Mouse (Mus musculus): ENCODE measurements around the gene Cct8l1.
A peak's percentile ranks its signal among the peaks of the same experiment; 100 is the strongest.

Cct8l1 gene

DNA sequence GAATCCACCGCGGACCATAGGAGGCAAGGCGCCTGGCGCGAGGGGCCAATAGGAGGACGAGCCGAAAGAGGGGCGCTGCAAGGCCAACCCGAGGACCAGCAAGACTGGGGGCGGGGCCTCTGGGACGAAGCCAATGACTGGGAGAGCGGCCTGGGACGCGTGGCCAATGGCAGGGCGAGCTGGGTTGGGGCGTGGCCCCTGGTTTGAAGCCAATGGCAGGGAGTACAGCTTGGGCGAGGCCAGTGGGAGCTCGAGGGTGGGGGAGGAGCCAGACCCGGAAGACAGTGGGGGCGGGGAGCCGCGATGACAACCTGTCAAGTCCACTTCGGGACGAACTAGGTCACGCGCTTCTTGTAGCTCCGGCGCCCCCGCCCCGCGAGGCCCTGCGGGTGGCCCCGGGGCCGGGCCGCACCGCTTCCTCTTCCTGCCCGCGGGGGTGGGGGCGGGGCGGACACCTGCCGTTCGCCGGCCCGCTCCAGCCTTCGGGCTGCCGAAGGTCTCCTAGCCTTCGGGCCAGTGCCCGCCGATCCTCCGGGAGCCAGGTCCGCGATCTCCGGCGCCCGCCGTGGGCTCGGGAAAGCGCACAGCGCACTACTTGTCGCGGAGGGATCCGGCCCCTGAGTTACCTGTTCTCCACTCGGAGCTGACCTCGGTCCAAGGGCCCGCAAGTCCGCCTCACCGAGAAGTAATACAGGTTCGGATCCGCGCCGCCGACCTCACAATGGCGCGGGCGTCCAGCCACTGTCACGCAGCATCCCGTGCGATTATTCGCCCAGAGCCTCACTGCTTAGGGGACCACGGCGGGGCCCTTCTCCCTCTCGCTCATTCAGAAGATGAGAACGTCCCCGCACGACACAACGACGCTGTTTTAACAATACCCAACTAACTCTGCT lies 13.9 kb downstream of the Cct8l1 start:
- peak; percentile 96 to 100 for DNase-seq (ENCODE audit: low spot score in 2 of 2)

DNA sequence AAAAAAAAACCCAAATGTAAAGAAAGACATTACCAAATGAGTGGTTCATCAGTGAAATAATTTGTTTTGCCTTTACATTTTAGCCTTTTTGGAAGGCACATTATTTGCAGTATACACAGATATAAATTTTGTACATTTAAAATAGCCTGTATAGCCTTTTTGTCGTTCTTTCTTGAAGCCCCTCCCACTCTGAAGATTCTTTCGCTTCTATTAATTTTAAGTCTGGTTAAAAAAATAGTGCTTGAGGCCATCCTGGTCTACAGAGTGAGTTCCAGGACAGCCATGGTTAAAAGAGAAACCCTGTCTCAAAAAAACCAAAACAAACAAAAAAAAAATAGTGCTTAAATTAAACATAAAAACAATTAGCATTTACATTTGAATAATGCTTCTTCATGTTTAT lies 14.8 kb downstream of the Cct8l1 start:
- DNase-seq (ENCODE audit: low spot score in 2 of 2), result no peak

DNA sequence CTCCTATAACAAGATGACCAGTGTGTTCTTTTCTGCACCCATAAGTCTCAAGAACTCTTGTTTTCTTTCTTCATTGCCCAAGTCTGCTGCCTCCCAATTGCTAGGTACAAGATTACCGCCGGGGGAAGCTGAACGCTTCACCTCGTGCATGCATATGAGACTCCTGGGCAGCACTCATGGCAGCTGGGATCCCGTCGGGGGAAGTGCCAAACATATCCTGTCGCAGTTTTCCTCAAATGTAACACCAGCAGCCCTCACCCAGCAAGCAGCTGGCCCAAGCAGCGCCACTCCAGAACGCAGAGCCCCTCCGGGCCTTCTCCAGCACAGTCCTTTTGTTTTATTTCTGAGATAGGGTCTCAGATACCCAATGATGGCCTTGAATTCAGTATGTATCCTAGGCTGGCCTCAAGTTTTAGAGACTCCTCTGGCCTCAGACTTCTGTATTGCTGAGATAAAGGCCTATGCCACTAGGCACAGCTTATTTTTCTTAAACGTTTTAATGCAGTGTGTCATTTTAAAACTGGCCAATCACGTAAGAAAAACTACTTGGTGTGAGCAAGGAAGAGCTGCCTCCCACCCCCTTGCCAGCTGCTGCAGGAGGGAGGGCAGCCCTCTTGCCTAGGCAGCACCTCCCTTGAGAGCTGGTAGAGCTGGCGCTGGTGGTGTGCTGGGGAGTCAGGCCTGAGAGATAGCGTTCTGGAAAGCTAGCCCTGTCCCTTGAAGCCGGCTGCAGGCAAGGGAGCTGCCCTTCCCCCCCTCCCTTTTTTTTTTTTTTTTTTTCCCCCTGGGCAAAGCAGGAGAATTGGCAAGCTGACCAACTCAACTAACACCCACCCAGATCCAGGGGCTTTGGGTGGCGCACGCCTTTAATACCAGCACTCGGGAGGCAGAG lies 16.6 kb downstream of the Cct8l1 start:
- DNase-seq (ENCODE audit: low spot score in 2 of 2), result peak; percentile 26 to 54

DNA sequence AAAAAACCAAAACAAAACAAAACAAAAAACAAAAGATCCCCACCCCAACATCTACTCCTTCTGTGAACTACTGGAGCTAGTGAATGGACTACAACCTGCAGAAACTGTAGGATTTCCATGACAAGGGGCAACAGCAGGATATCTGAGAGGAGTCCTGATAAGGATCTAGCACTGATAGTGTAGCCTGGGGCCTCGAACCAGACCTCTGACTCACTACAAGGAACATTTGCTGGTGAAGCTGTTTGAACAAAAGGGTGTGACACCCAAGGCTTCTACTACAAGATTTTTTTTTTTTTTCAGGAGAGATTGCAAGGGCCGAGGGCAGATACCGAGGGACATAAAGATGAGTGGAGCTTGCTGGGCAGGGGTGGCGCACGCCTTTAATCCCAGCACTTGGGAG lies 17.4 kb downstream of the Cct8l1 start:
- no peak for DNase-seq (ENCODE audit: low spot score in 2 of 2)

DNA sequence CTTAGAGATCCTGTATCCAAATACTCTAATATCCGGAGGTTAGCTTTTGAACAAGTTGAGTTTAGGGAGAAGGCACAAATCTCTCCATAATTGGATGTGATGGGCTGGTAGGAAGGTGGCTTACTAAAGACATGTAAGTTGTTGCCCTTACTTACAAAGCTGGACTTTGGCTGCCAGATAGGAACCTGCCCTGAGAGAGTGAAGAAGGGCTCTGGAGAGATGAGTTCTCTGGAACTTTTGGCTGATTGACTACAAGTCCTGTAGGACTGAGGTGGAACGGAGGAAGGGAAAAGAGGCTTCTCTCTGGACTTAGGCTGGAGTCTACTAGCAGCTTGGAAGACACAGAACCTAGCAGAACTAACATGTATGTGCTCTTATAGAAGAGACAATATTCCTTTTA lies 19.7 kb downstream of the Cct8l1 start:
- DNase-seq (ENCODE audit: low spot score in 2 of 2), result no peak

DNA sequence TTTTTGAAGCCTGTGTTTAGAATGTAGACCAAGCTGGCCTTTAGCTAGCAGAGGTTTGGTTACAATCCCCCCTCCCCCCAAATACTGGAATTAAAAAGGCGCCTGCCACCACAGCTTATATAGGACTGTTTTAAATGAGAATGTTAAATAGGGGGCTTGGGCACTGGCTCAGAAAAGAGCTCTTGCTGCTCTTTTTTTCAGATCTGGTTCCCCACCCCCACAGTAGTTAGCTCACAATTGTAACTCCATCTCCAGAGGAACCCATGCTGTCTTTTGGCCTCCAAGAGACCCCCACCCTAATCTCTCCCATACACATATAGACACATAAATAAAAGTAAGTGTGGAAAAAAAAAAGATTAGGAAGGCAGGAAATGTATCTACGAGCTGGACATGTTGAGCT lies 20.6 kb downstream of the Cct8l1 start:
- no peak for DNase-seq (ENCODE audit: low spot score in 2 of 2)

DNA sequence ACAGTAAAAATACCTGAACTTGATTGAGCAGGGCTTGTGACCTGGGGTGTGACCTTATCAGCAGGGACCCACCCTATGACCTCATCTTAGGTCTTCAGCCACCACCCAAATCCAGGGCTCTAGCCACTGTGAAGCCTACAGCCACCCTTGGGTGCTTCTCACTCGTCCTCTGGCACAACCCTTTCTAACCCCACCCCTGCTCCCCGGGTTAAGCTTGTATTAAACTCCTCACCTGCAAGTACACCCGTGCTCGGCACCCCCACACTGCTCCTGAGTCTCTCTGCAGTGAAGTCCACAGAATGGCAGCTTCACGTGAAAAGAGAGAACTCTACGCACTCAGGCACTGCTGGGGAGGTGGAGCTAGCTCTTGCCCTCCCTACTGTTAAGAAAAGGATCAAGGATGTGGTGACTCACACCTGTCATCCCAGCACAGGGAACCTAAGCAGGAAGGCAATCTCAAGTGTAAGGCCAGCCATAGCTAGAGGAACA lies 21.1 kb downstream of the Cct8l1 start:
- DNase-seq (ENCODE audit: low spot score in 2 of 2), result no peak

DNA sequence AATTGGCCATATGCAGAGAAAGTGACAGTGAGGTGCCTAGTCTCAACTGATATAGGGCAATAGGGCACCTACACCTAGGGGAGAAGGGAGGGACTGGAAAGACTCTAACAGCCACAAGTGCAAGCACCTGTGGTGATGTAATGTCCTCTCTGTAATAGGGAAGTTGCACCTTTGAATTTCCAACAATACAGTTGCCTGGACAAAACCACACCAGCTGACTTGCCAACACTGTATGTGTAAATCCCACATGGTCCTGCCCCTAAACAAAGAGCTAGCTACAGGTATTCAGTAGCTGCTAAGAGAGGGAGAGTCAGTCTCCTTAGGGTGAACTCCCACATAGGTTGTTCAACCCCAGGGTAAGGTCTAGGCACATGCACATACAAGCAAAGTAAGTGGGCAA lies 24.5 kb downstream of the Cct8l1 start:
- DNase-seq (ENCODE audit: low spot score in 2 of 2), result no peak

DNA sequence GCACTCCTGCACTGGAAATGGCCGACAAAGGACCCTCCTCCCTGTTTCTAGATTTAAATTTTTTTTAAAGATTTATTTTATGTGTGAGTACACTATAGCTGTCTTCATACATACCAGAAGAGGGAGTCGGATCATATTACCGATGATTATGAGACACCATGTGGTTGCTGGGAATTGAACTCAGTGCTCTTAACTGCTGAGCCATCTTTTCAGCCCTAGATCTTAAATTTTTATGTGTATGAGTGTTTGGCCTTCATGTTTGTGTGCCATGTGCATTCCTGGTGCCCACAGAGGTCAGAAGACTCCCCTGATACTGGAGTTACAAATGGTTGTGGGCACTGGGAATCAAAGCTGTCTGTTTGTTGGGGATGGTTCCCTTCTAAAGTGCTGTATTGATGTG lies 25.1 kb downstream of the Cct8l1 start:
- no peak for DNase-seq (ENCODE audit: low spot score in 2 of 2)

DNA sequence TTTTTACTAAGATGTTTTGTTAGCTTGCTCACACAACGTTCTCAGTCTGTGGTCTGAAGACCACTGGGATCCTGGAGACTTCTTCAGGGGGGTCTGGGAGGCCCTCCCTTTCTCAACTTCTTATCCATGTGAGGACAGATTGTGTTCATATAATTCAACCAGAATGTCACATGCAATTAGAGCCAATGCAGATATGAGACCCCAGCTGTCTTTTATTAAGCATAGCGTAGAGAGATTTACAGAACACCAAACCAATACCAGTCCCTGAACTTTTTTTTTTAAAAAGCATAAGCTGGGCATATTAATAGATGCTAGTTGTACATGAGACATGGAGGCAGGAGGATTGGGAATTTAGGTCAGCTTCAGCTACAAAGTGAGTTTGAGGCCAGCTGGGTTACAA lies 25.8 kb downstream of the Cct8l1 start:
- no peak for DNase-seq (ENCODE audit: low spot score in 2 of 2)

DNA sequence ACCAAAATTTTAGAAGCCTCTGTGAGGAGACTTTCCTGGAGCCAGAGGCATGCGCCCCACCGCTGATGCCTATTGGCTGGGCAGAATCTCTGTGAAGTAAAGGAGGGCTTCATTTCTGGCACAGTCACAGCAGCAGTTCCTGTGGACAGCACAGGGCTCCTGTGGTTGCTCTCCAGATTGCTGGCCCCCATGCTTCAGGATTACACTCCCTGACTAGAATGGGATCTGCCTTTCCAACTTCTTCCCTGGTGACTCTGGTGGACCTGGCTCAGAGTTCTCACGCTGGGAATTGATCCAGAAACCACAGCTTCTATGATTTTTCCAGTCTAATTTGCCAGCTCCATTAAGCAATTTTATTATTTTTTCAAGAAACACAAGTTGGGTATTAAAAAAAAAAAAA lies 28.2 kb downstream of the Cct8l1 start:
- DNase-seq (ENCODE audit: low spot score in 2 of 2), result no peak

DNA sequence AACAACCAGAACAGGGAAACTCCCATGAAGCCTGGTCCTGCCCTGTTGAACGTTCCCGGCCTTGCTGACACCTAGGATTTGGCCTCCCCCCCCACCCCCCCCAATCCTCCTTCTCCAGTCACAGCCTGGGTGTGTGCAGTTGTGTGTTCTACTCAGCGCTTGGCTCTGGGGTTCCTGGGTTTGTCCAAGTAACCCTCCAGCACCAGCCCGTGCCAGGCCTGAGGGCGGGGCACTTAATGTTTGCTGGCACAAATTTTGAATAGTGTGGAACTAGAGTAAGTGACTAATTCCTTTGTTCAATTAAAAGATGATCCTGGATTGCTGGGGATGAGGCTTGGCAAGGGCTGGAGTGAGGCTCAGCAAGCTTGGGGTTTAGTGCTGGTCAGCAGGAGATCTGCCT lies 28.7 kb downstream of the Cct8l1 start:
- DNase-seq (ENCODE audit: low spot score in 2 of 2), result no peak

DNA sequence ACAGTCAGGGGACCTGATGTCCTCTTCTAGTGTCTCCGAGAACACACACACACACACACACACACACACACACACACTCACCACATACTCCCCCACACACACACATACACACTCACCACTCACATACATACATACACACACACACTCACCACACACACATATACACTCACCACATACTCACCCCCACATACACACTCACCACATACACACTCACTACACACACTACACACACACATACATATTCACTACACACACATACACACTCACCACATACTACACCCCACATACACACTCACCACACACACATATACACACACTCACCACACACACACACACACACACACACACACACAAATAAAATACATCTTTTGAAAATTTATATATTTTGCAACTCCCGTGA lies 31.0 kb downstream of the Cct8l1 start:
- no peak for DNase-seq (ENCODE audit: low spot score in 2 of 2)

DNA sequence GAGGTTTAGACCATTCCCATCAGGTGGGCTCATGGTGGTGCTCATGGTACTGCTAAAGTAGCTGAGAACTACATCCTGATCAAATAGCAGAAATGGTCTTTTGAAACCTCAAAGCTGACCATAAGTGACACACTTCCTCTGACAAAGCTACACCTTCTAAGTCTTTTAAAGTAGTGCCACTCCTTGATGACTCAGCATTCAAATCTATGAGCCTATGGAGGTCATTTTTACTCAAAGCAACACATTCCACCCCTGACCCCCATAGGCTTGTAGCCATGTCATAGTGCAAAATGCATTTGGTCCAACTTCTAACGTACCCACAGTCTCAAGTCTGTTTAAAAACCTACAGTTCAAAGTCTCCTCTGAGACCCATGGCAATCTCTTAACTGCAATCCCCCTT lies 35.0 kb downstream of the Cct8l1 start:
- DNase-seq (ENCODE audit: low spot score in 2 of 2), result no peak

DNA sequence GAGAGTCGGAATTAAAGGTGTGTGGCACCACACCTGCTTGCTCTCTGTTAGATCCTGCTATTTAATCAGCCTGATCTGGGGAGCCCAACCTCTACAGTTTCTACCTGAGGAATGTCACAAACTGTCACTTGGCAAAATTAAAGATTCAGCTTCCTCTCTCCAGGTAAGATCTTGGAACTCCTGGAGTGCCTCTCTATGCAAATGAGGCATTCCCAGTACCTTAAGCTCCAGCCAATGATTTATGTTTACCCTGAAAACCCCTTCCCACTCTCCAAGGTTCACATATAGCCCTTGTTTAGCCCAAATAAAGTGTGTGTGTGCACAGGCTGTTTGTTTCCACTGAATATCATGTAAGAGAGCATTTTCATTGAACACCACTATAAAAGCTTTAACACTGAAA lies 38.3 kb downstream of the Cct8l1 start:
- no peak for DNase-seq (ENCODE audit: low spot score in 2 of 2)

DNA sequence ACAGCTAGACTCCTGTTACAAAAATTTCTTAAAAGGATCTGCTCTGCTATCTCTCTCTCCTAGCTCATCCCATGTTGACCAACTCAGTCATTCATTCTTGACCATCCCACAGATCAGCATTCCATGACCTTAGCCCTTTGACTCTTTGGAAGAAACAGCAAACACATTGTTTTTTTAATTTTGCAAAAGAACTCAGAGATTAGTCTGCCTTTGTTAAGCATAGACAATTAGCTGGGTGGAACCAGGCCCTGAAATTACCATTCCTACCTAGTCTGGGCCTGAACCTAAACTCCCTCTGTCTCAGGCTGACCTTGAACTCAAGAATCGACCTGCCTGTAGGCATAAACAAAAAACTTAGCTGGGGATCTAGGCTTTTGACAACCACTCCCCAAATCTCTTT lies 38.8 kb downstream of the Cct8l1 start:
- DNase-seq (ENCODE audit: low spot score in 2 of 2), result no peak

DNA sequence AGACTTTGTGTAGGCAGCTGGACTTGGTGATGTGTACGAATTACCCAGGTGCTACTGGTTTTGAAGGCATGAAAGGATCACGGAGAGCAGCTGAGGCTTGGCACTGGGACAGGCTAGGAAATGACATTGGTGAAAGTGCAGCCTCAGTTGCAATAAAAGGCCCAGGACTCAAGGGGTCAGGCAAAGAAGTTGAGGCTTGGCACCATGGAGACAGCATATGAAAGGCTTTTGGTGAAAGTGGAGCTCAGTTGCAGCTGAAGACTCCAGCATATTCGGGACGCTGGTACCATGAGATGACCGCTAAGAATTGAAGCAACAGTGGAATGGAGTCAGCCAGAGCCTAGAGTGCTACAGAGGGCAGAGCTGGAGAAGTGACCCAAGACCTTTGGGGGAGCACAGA lies 39.8 kb downstream of the Cct8l1 start:
- DNase-seq (ENCODE audit: low spot score in 2 of 2), result no peak

DNA sequence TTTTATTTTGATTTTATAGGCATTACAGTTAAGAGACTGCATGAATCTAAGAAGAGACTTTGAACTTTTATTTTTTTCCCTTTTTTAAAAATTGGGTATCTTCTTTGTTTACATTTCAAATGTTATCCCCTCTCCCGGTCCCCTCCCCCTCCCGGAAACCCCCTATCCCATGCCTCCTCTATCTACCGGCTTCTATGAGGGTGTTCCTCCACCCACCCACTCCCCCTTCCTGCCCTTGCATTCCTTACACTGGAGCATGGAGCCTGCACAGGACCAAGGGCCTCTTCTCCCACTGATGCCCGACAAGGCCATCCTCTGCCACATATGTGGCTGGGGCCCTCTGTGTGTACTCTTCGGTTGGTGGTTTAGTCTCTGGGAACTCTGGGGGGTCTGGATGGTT lies 40.5 kb downstream of the Cct8l1 start:
- DNase-seq (ENCODE audit: low spot score in 2 of 2), result no peak
